Mouse (Mus musculus) CH12.LX (cell line): ENCODE data around the gene Echdc3. TPM values are rescaled to one million over a fixed set of nuclear protein-coding genes. Genes with fewer than 3 reads are reported as not detected.

ENCODE experiments used
- DNase-seq: peaks from one replicate; pipeline ENCODE4 v3.0.0-alpha.2; 2013; ENCODE audit errors: extremely low read depth
- H3K27ac ChIP-seq: 2 replicates; pipeline ENCODE4 v1.5.1; 2012; ENCODE audit warnings: low read depth, mild to moderate bottlenecking, control low read depth, moderate library complexity; ENCODE audit not compliant: insufficient read depth
- H3K27me3 ChIP-seq: replicated peaks from 2 replicates; pipeline ENCODE3; 2012; ENCODE audit warnings: inconsistent platforms
- H3K36me3 ChIP-seq, 2 experiments: replicated peaks in 1 of 2; 2 replicates each; pipeline versions ENCODE3 to v1.6.1; 2012; ENCODE audit warnings: inconsistent platforms in 1 of 2, low read length in 1 of 2, mild to moderate bottlenecking in 1 of 2, mixed read lengths in 1 of 2, moderate library complexity in 1 of 2; ENCODE audit not compliant: control insufficient read depth in 1 of 2, insufficient read depth in 1 of 2
- H3K4me1 ChIP-seq, 2 experiments: 2 replicates each; pipeline ENCODE4 v1.6.1; 2012; ENCODE audit warnings: inconsistent platforms in 1 of 2, moderate library complexity in 1 of 2; ENCODE audit not compliant: insufficient read depth in 2 of 2, control insufficient read depth in 1 of 2
- H3K4me2 ChIP-seq: 2 replicates; pipeline ENCODE4 v1.6.1; 2012; ENCODE audit warnings: low read depth, mild to moderate bottlenecking, control low read depth; ENCODE audit not compliant: poor library complexity, insufficient read depth, severe bottlenecking
- H3K4me3 ChIP-seq, 3 experiments: fragments of 150-350 bp in 1 of 3; sonication (generic) in 1 of 3; replicated peaks in 1 of 3; 2 replicates each; pipeline versions ENCODE3 to v1.5.1; 2011 to 2012; ENCODE audit warnings: low read depth in 2 of 3, low read length in 2 of 3, mild to moderate bottlenecking in 2 of 3, moderate library complexity in 2 of 3, control low read depth in 1 of 3, improper control_type of control experiment in 1 of 3, inconsistent platforms in 1 of 3, mixed read lengths in 1 of 3; ENCODE audit not compliant: poor library complexity in 1 of 3
- H3K79me2 ChIP-seq: replicated peaks from 2 replicates; pipeline ENCODE4 v1.6.1; 2012; ENCODE audit warnings: mild to moderate bottlenecking, moderate library complexity; ENCODE audit not compliant: control insufficient read depth, poor library complexity, insufficient read depth, severe bottlenecking; ENCODE audit errors: extremely low read depth
- H3K9ac ChIP-seq: 2 replicates; pipeline ENCODE4 v1.6.1; 2012; ENCODE audit warnings: low read depth, mild to moderate bottlenecking, control low read depth, moderate library complexity; ENCODE audit not compliant: insufficient read depth
- H3K9me3 ChIP-seq: replicated peaks from 2 replicates; pipeline ENCODE3; 2012; ENCODE audit warnings: low read length, inconsistent platforms, mixed read lengths
- BHLHE40 ChIP-seq: IDR thresholded peaks from 2 replicates; pipeline ENCODE4 v1.6.1; 2011; ENCODE audit warnings: mild to moderate bottlenecking, low read depth, low read length, improper control_type of control experiment
- CHD2 ChIP-seq: IDR thresholded peaks from 2 replicates; pipeline ENCODE4 v1.6.1; 2011; ENCODE audit warnings: low read length, improper control_type of control experiment
- CTCF ChIP-seq, 2 experiments: IDR thresholded peaks in 1 of 2; conservative IDR thresholded peaks in 1 of 2; 2 replicates each; pipeline ENCODE4 v1.5.1; 2011 to 2012; ENCODE audit warnings: low read depth in 2 of 2, low read length in 2 of 2, improper control_type of control experiment in 1 of 2, inconsistent platforms in 1 of 2, mild to moderate bottlenecking in 1 of 2, moderate library complexity in 1 of 2
- ELF1 ChIP-seq: IDR thresholded peaks from 2 replicates; pipeline ENCODE4 v1.6.1; 2014; ENCODE audit warnings: low read depth, mild to moderate bottlenecking, inconsistent platforms, low read length, improper control_type of control experiment
- EP300 ChIP-seq: IDR thresholded peaks from 2 replicates; pipeline ENCODE4 v1.6.1; 2011; ENCODE audit warnings: low read length, improper control_type of control experiment
- ETS1 ChIP-seq: conservative IDR thresholded peaks from 2 replicates; pipeline ENCODE4 v1.6.1; 2012; ENCODE audit warnings: low read depth, mild to moderate bottlenecking, inconsistent platforms, low read length, improper control_type of control experiment, moderate library complexity
- HCFC1 ChIP-seq: IDR thresholded peaks from 2 replicates; pipeline ENCODE4 v1.6.1; 2012; ENCODE audit warnings: low read depth, mild to moderate bottlenecking, inconsistent platforms, low read length, improper control_type of control experiment
- IRF4 ChIP-seq: IDR thresholded peaks from 2 replicates; pipeline ENCODE4 v1.6.1; 2014; ENCODE audit warnings: low read depth, mild to moderate bottlenecking, inconsistent platforms, low read length, improper control_type of control experiment
- JUND ChIP-seq: conservative IDR thresholded peaks from 2 replicates; pipeline ENCODE4 v1.6.1; 2011; ENCODE audit warnings: low read depth, low read length, improper control_type of control experiment
- MAZ ChIP-seq: IDR thresholded peaks from 2 replicates; pipeline ENCODE4 v1.6.1; 2012; ENCODE audit warnings: low read depth, mild to moderate bottlenecking, inconsistent platforms, low read length, improper control_type of control experiment, moderate library complexity
- MXI1 ChIP-seq: IDR thresholded peaks from 2 replicates; pipeline ENCODE4 v1.6.1; 2011; ENCODE audit warnings: mild to moderate bottlenecking, low read depth, low read length, improper control_type of control experiment
- MYC ChIP-seq: IDR thresholded peaks from 2 replicates; pipeline ENCODE4 v1.6.1; 2011; ENCODE audit warnings: low read depth, mild to moderate bottlenecking, improper control_type of control experiment, low read length
- NELFE ChIP-seq: IDR thresholded peaks from 2 replicates; pipeline ENCODE4 v1.6.1; 2011; ENCODE audit warnings: low read depth, low read length, improper control_type of control experiment
- PAX5 ChIP-seq: IDR thresholded peaks from 2 replicates; pipeline ENCODE4 v1.6.1; 2012; ENCODE audit warnings: low read length, inconsistent platforms, mixed read lengths
- POLR2A ChIP-seq: IDR thresholded peaks from 2 replicates; pipeline ENCODE4 v1.6.1; 2011; ENCODE audit warnings: low read depth, mild to moderate bottlenecking, improper control_type of control experiment, low read length
- POLR2AphosphoS2 ChIP-seq: IDR thresholded peaks from 2 replicates; pipeline ENCODE4 v1.6.1; 2011; ENCODE audit warnings: low read depth, low read length, improper control_type of control experiment
- SIN3A ChIP-seq: IDR thresholded peaks from 2 replicates; pipeline ENCODE4 v1.6.1; 2012; ENCODE audit warnings: low read length, improper control_type of control experiment, inconsistent platforms
- TBP ChIP-seq: conservative IDR thresholded peaks from 2 replicates; pipeline ENCODE4 v1.6.1; 2011; ENCODE audit warnings: low read depth, low read length, improper control_type of control experiment
- TCF12 ChIP-seq: IDR thresholded peaks from 2 replicates; pipeline ENCODE4 v1.6.1; 2014; ENCODE audit warnings: low read depth, mild to moderate bottlenecking, inconsistent platforms, low read length, improper control_type of control experiment
- UBTF ChIP-seq: IDR thresholded peaks from 2 replicates; pipeline ENCODE4 v1.6.1; 2012; ENCODE audit warnings: low read depth, mild to moderate bottlenecking, inconsistent platforms, low read length, improper control_type of control experiment, moderate library complexity
- USF1 ChIP-seq: IDR thresholded peaks from 2 replicates; pipeline ENCODE4 v1.6.1; 2014; ENCODE audit warnings: low read depth, mild to moderate bottlenecking, inconsistent platforms, low read length, improper control_type of control experiment
- ZC3H11A ChIP-seq: IDR thresholded peaks from 2 replicates; pipeline ENCODE4 v1.6.1; 2012; ENCODE audit warnings: low read depth, mild to moderate bottlenecking, inconsistent platforms, low read length, improper control_type of control experiment
- ZMIZ1 ChIP-seq: IDR thresholded peaks from 2 replicates; pipeline ENCODE4 v1.6.1; 2012; ENCODE audit warnings: low read depth, mild to moderate bottlenecking, inconsistent platforms, low read length, improper control_type of control experiment
- dilution Hi-C: fragments of 300-500 bp; cut with MboI; formaldehyde crosslinking; loops from 2 replicates; pipeline ENCODE4 v1.14.3; 2020; ENCODE audit warnings: low sequenced_read_pairs; ENCODE audit not compliant: extremely low pct_unique_long_range_greater_than_20kb, extremely low pct_ligation_motif_present
- in situ Hi-C: fragments of 300-500 bp; cut with MboI; formaldehyde crosslinking; loops from 3 replicates; pipeline ENCODE4 v1.14.3; 2019; ENCODE audit warnings: low sequenced_read_pairs, low pct_ligation_motif_present, low pct_unique_long_range_greater_than_20kb, mixed read lengths
- polyA plus RNA-seq: library from polyadenylated mRNA; unstranded; fragments of >175 nt; gene quantifications from 2 replicates; pipeline ENCODE4 v1.2.1, GENCODE M21; 2012; ENCODE audit warnings: low read depth; ENCODE audit not compliant: insufficient read length
- total RNA-seq, 2 experiments: library from RNA; depleted of rRNA; stranded (reverse); fragments of 300-350 nt in 1 of 2; fragments of >200 nt in 1 of 2; gene quantifications; 2 replicates each; pipeline ENCODE4 v1.2.3; 2012 to 2014

The Echdc3 gene
- total RNA-seq (2012; rRNA removed) = 13.6 and 17.4 TPM in 2 replicates
- 7.7 and 9.2 TPM in 2 replicates for total RNA-seq (2014; rRNA removed)
- 10.6 and 11.5 TPM in 2 replicates for polyA plus RNA-seq

- DNase-seq = peak; percentile 95
- peak; percentile 84; the same call in 1 of the 2 replicates for TF ChIP-seq ZMIZ1
- TF ChIP-seq ETS1 = peak; percentile 25
- peak; percentile 67; the same call in 1 of the 2 replicates for TF ChIP-seq MAZ
- TF ChIP-seq ZC3H11A = no peak
- TF ChIP-seq NELFE = peak; percentile 69
- peak; percentile 84 for TF ChIP-seq TCF12
- peak; percentile 36; the same call in 1 of the 2 replicates for TF ChIP-seq MXI1
- TF ChIP-seq CHD2 = peak; percentile 9; the same call in 1 of the 2 replicates
- TF ChIP-seq POLR2AphosphoS2 = peak; percentile 56; the same call in 1 of the 2 replicates
- peak; percentile 75 for TF ChIP-seq JUND
- TF ChIP-seq TBP = peak; percentile 80
- peak; percentile 70; the same call in 1 of the 2 replicates for TF ChIP-seq UBTF
- TF ChIP-seq SIN3A = peak; percentile 75; the same call in 1 of the 2 replicates
- TF ChIP-seq USF1 = no peak
- peak; percentile 85 for TF ChIP-seq IRF4
- TF ChIP-seq CTCF (conservative IDR thresholded peaks at IDR 0.05 in 1 of 2, IDR thresholded peaks at IDR 0.05 in 1 of 2; ENCODE audit: low read depth in 2 of 2, low read length in 2 of 2) = no peak
- TF ChIP-seq BHLHE40 = peak; percentile 76
- TF ChIP-seq MYC = peak; percentile 68; the same call in 1 of the 2 replicates
- no peak for TF ChIP-seq ELF1
- TF ChIP-seq PAX5 = no peak
- TF ChIP-seq EP300 = peak; percentile 24; the same call in 1 of the 2 replicates
- TF ChIP-seq POLR2A = peak; percentile 89
- peak; percentile 42; the same call in 1 of the 2 replicates for TF ChIP-seq HCFC1
- no peaks in the 10 kb centered on the region for H3K9me3 ChIP-seq
- peaks cover 4 to 9% of the 10 kb centered on the region in 2 experiments for H3K36me3 ChIP-seq
- H3K27me3 ChIP-seq = no peaks in the 10 kb centered on the region
- H3K4me2 ChIP-seq = peak within 1 kb of the TSS; percentile 87
- peaks cover 19 to 45% of the 10 kb centered on the region in 2 experiments for H3K4me1 ChIP-seq
- peaks cover 5% of the 10 kb centered on the region; the same call in 1 of the 2 replicates for H3K79me2 ChIP-seq
- in situ Hi-C loops (loop anchor here (5.0 to 25.0 kb wide), 2 partner anchors 194 to 349 kb away; no protein-coding TSS in a partner anchor), dilution Hi-C loops (no loop called here)
- H3K4me3 ChIP-seq = peak within 1 kb of the TSS; percentile 83 to 86 (median 84)
- H3K27ac ChIP-seq = peak within 1 kb of the TSS; percentile 85
- H3K9ac ChIP-seq = peak within 1 kb of the TSS; percentile 94
These were observed at the start of gene Echdc3 for GRCm38 (mm10) chr2:6212724-6213511. Gene Echdc3, minus strand, starts transcription at chr2:6213033.
